Mouse (Mus musculus) adrenal gland, postnatal 25 days (tissue): ENCODE results near the gene Klhl3. TPM values are rescaled to one million over a fixed set of nuclear protein-coding genes. Genes with fewer than 3 reads are reported as not detected.

Experiments
- DNase-seq: peaks from one replicate; pipeline ENCODE4 v3.0.0; 2021; ENCODE audit warnings: mixed read lengths
- microRNA-seq, 2 experiments: library from miRNA; unstranded; fragments of <30 nt; microRNA quantifications; one replicate each; pipeline ENCODE4 v1.2.0; 2021
- total RNA-seq: library from RNA; stranded (reverse); gene quantifications from 2 replicates; pipeline ENCODE4 v1.2.3, GENCODE M21; 2021

Klhl3 gene
- total RNA-seq, 1 experiment from 2014 or later = 3.2 TPM

- no peak for DNase-seq
These were observed 153.6 kb downstream of the Klhl3 start for GRCm38 (mm10) chr13:57959806-57960205.

Small RNAs within 50 kb of the gene (microRNA-seq; reads per million reads assigned to microRNA genes)
- gene Mir874 = 90.2 to 177 reads per million in 2 experiments

Other genes starting within 250 kb of the Klhl3 start
- gene Spock1, start 205.3 kb downstream of the Klhl3 start, total RNA-seq = 7.0 and 9.5 TPM in 2 replicates
- gene Hnrnpa0, start 15.0 kb upstream of the Klhl3 start, total RNA-seq = 115 and 127 TPM in 2 replicates
- 45.4 and 55.2 TPM in 2 replicates for gene Idnk, start 44.1 kb upstream of the Klhl3 start, total RNA-seq
- 118 and 136 TPM in 2 replicates for gene Ubqln1, start 102.1 kb upstream of the Klhl3 start, total RNA-seq
- 43.8 and 47.3 TPM in 2 replicates for gene Gkap1, start 162.1 kb upstream of the Klhl3 start, total RNA-seq
- gene Kif27, start 245.5 kb upstream of the Klhl3 start, total RNA-seq = 0.88 and 1.3 TPM in 2 replicates